ENCODE assay signal across 22 mouse cellular contexts in the genomic region with DNA sequence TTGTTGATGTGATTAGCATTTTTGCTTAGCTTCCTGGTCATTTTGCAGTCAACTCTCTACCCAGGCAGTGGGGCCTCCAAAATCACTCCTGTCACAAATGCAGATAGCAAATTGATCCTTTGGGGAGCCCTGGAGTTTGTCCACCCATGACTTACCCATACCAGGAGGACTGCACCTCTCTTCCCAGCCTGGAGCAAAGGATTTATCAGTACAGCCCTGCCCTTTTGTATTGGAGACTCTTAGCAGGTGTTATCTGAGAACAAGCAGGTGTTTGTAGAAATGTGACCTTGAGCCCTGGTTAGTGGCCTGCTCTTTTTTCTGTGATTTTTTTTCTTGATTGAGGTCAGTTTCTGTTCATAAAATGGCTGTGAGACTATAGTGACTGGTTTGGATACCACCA.
A peak's percentile ranks its signal among the peaks of the same experiment; 100 is the strongest.
DNase-seq lines count a peak whose midpoint lies in the region; ATAC-seq and TF ChIP-seq lines count a peak whose summit lies in the region.
"Had no signal": no experiment of that assay in that cellular context is flagged by ENCODE, and none has a peak within 500 bp of the region (broad histone marks: within the 10 kb centered on the region; RNA-seq: fewer than 3 reads in every experiment).

No protein-coding gene starts in this region.

- H3K9ac ChIP-seq in intestine, embryonic 15.5 days = no peak overlapping the region
- no peak overlapping the region for H3K9ac ChIP-seq in intestine, postnatal 0 days (ENCODE audit: low read depth, low read length)
- no peak overlapping the region for H3K9ac ChIP-seq in stomach, embryonic 15.5 days
- H3K9ac ChIP-seq in midbrain, embryonic 11.5 days (ENCODE audit: low read length) = no peak overlapping the region
- H3K9ac ChIP-seq: forebrain, postnatal 0 days; heart, embryonic 13.5 days; hindbrain, embryonic 13.5 days had no signal

- no peaks in the 10 kb centered on the region for H3K27me3 ChIP-seq in intestine, embryonic 15.5 days (replicated peaks)
- H3K27me3 ChIP-seq in intestine, postnatal 0 days (replicated peaks; ENCODE audit: control insufficient read depth, insufficient read depth, low read length) = no peaks in the 10 kb centered on the region
- H3K27me3 ChIP-seq in stomach, embryonic 15.5 days (replicated peaks) = no peaks in the 10 kb centered on the region
- no peaks in the 10 kb centered on the region for H3K27me3 ChIP-seq in midbrain, embryonic 11.5 days (ENCODE audit: control insufficient read depth, insufficient read depth, low read length)
- H3K27me3 ChIP-seq: heart, embryonic 13.5 days; hindbrain, embryonic 13.5 days had no signal

- H3K4me1 ChIP-seq in intestine, embryonic 15.5 days (replicated peaks) = no peaks in the 10 kb centered on the region
- peaks cover 11% of the 10 kb centered on the region; the same call in 1 of the 2 replicates for H3K4me1 ChIP-seq in intestine, postnatal 0 days (replicated peaks; ENCODE audit: control insufficient read depth, insufficient read depth, low read length)
- H3K4me1 ChIP-seq in stomach, embryonic 15.5 days = no peaks in the 10 kb centered on the region; the same call in 1 of the 2 replicates
- no peaks in the 10 kb centered on the region for H3K4me1 ChIP-seq in midbrain, embryonic 11.5 days (ENCODE audit: control insufficient read depth, insufficient read depth, low read length)
- H3K4me1 ChIP-seq: hindbrain, embryonic 10.5 days; hindbrain, embryonic 13.5 days had no signal

- 0 out of 2 replicates have a peak overlapping the region, but pooled peaks have one; percentile 46 for H3K27ac ChIP-seq in intestine, embryonic 15.5 days
- H3K27ac ChIP-seq in intestine, postnatal 0 days (ENCODE audit: low read depth, low read length) = peak overlapping the region; percentile 65
- H3K27ac ChIP-seq in stomach, embryonic 15.5 days = peak overlapping the region; percentile 48; the same call in 1 of the 2 replicates
- no peak overlapping the region for H3K27ac ChIP-seq in midbrain, embryonic 11.5 days (ENCODE audit: low read depth, low read length)
- H3K27ac ChIP-seq: gastrocnemius, adult 2 months; heart, embryonic 10.5 days; heart, embryonic 13.5 days; hindbrain, embryonic 10.5 days; hindbrain, embryonic 13.5 days had no signal

- no peak overlapping the region for H3K4me3 ChIP-seq in intestine, embryonic 15.5 days (replicated peaks)
- H3K4me3 ChIP-seq in intestine, postnatal 0 days (ENCODE audit: low read depth, low read length) = no peak overlapping the region
- no peak overlapping the region for H3K4me3 ChIP-seq in stomach, embryonic 15.5 days (replicated peaks)
- H3K4me3 ChIP-seq in midbrain, embryonic 11.5 days (ENCODE audit: low read depth, low read length) = no peak overlapping the region
- H3K4me3 ChIP-seq: gastrocnemius, adult 2 months; heart, embryonic 10.5 days; heart, embryonic 13.5 days; hindbrain, embryonic 10.5 days; hindbrain, embryonic 13.5 days had no signal

- H3K4me2 ChIP-seq in intestine, embryonic 15.5 days (replicated peaks) = no peak overlapping the region
- no peak overlapping the region for H3K4me2 ChIP-seq in intestine, postnatal 0 days (replicated peaks; ENCODE audit: low read depth)
- H3K4me2 ChIP-seq in stomach, embryonic 15.5 days = no peak overlapping the region
- H3K4me2 ChIP-seq in midbrain, embryonic 11.5 days = no peak overlapping the region
- H3K4me2 ChIP-seq: heart, embryonic 13.5 days; hindbrain, embryonic 13.5 days had no signal

- peak; percentile 75 for ATAC-seq in intestine, embryonic 15.5 days
- peak; percentile 71 for ATAC-seq in intestine, postnatal 0 days
- 0 out of 2 replicates have a peak, but pooled peaks have one; percentile 23 for ATAC-seq in stomach, embryonic 15.5 days (ENCODE audit: insufficient read depth, low FRiP score, low read depth)
- ATAC-seq in midbrain, embryonic 11.5 days (ENCODE audit: low FRiP score) = no peak
- ATAC-seq: forebrain, embryonic 14.5 days; forebrain, postnatal 0 days; hindbrain, embryonic 16.5 days had no signal

- no peak for DNase-seq in urinary bladder, postnatal 4 days (ENCODE audit: low spot score in 2 of 2)
- no peak for DNase-seq in midbrain, embryonic 11.5 days (ENCODE audit: low spot score, missing footprints)
- no peak for DNase-seq in heart, adult 9 months (ENCODE audit: low spot score in 2 of 2)
- DNase-seq: adrenal gland, postnatal 10 days; adrenal gland, postnatal 36 days; cerebellum, adult 18-20 months; cerebellum, adult 9-10 months; cerebellum, postnatal 14 days; forebrain, postnatal 0 days; gastrocnemius, adult 2 months; gastrocnemius, postnatal 14 days; heart, adult 18-20 months; heart, postnatal 36 days had no signal

- no peaks in the 10 kb centered on the region for H3K36me3 ChIP-seq in intestine, embryonic 15.5 days
- H3K36me3 ChIP-seq in intestine, postnatal 0 days (ENCODE audit: control insufficient read depth, insufficient read depth) = no peaks in the 10 kb centered on the region
- H3K36me3 ChIP-seq in stomach, embryonic 15.5 days = no peaks in the 10 kb centered on the region
- H3K36me3 ChIP-seq in midbrain, embryonic 11.5 days (ENCODE audit: control insufficient read depth, insufficient read depth, low read length) = no peaks in the 10 kb centered on the region
- H3K36me3 ChIP-seq: heart, embryonic 10.5 days; heart, embryonic 13.5 days; hindbrain, embryonic 10.5 days; hindbrain, embryonic 13.5 days had no signal

- TF ChIP-seq CTCF in intestine, postnatal 0 days (IDR thresholded peaks at IDR 0.05; ENCODE audit: low read depth) = no peak

- H3K9me3 ChIP-seq in intestine, embryonic 15.5 days = no peaks in the 10 kb centered on the region
- H3K9me3 ChIP-seq in intestine, postnatal 0 days (ENCODE audit: control insufficient read depth) = no peaks in the 10 kb centered on the region
- no peaks in the 10 kb centered on the region for H3K9me3 ChIP-seq in stomach, embryonic 15.5 days
- no peaks in the 10 kb centered on the region for H3K9me3 ChIP-seq in midbrain, embryonic 11.5 days (ENCODE audit: control insufficient read depth, low read length)
- H3K9me3 ChIP-seq: heart, embryonic 10.5 days; heart, embryonic 13.5 days; hindbrain, embryonic 10.5 days; hindbrain, embryonic 13.5 days had no signal
